Comparison of ENCODE assay signal across 8 mouse cellular contexts in genomic region chr7:45568601-45569473, GRCm38 (mm10). TPM values are rescaled to one million over a fixed set of nuclear protein-coding genes. Genes with fewer than 3 reads are reported as not detected.
A peak's percentile ranks its signal among the peaks of the same experiment; 100 is the strongest.
DNase-seq lines count a peak whose midpoint lies in the region; ATAC-seq lines count a peak whose summit lies in the region.

No protein-coding gene starts in this region.

- no peaks in the 10 kb centered on the region for H3K9me3 ChIP-seq in neural tube, embryonic 11.5 days (ENCODE audit: control insufficient read depth, low read length)
- no peaks in the 10 kb centered on the region for H3K9me3 ChIP-seq in stomach, embryonic 15.5 days

- DNase-seq in neural tube, embryonic 11.5 days (ENCODE audit: low spot score): no peak
- DNase-seq in neural tube, embryonic 10.5 days (ENCODE audit: extremely low spot score, low spot score): no peak
- peak; percentile 52 for DNase-seq in liver
- no peak for DNase-seq in left cerebral cortex, postnatal 10 days (ENCODE audit: extremely low spot score in 1 of 2, low spot score in 2 of 2)
- no peak for DNase-seq in adrenal gland, postnatal 14 days
- no peak for DNase-seq in left cerebral cortex, postnatal 36 days (ENCODE audit: low spot score in 2 of 2)

- intact Hi-C loops in left cerebral cortex, postnatal 10 days (cut with DNase I): no loop called here
- intact Hi-C loops in left cerebral cortex, postnatal 36 days (cut with DNase I): no loop called here

- 84% methylated on average over 10 of the region's 10 CpGs for WGBS in neural tube, embryonic 11.5 days
- 73% methylated on average over 10 of the region's 10 CpGs for WGBS in stomach, embryonic 15.5 days

- H3K27ac ChIP-seq in neural tube, embryonic 11.5 days (ENCODE audit: low read depth, low read length): no peak overlapping the region
- H3K27ac ChIP-seq in stomach, embryonic 15.5 days: peak overlapping the region; percentile 91

- peak overlapping the region; percentile 87 for H3K4me2 ChIP-seq in neural tube, embryonic 11.5 days (ENCODE audit: low read depth)
- peak overlapping the region; percentile 78 for H3K4me2 ChIP-seq in stomach, embryonic 15.5 days

- no peaks in the 10 kb centered on the region for H3K36me3 ChIP-seq in neural tube, embryonic 11.5 days (ENCODE audit: control insufficient read depth, insufficient read depth, low read length)
- H3K36me3 ChIP-seq in stomach, embryonic 15.5 days: no peaks in the 10 kb centered on the region

- H3K27me3 ChIP-seq in neural tube, embryonic 11.5 days (ENCODE audit: control insufficient read depth, insufficient read depth, low read length): no peaks in the 10 kb centered on the region
- no peaks in the 10 kb centered on the region for H3K27me3 ChIP-seq in stomach, embryonic 15.5 days (replicated peaks)

- no peak for ATAC-seq in neural tube, embryonic 11.5 days (ENCODE audit: insufficient read depth, low FRiP score, low TSS enrichment)
- ATAC-seq in erythroid progenitor cell, adult 5-6 weeks (replicated peaks; ENCODE audit: low FRiP score, poor library complexity, severe bottlenecking): peak; percentile 17; the same call in 1 of the 2 replicates
- peak; percentile 2; the same call in 1 of the 2 replicates for ATAC-seq in stomach, embryonic 15.5 days (ENCODE audit: insufficient read depth, low FRiP score, low read depth)

- H3K4me1 ChIP-seq in neural tube, embryonic 11.5 days (ENCODE audit: control insufficient read depth, insufficient read depth, low read length): peaks cover 15% of the 10 kb centered on the region
- H3K4me1 ChIP-seq in stomach, embryonic 15.5 days: peaks cover 24% of the 10 kb centered on the region; the same call in 1 of the 2 replicates

- peak overlapping the region; percentile 37 for H3K4me3 ChIP-seq in neural tube, embryonic 11.5 days (ENCODE audit: low read depth, low read length)
- H3K4me3 ChIP-seq in stomach, embryonic 15.5 days (replicated peaks): peak overlapping the region; percentile 47

- peak overlapping the region; percentile 41 for H3K9ac ChIP-seq in neural tube, embryonic 11.5 days (ENCODE audit: low read length)
- no peak overlapping the region for H3K9ac ChIP-seq in stomach, embryonic 15.5 days

RNA-seq across cellular contexts. Expression of gene Bcat2, which starts 1.1 kb away (rescaled TPM):
- 34.1 and 37.4 TPM in 2 replicates for polyA plus RNA-seq in neural tube, embryonic 11.5 days (2014; fragmentation: Nextera tagmentation; extraction: Ambion mirVana)
- 8.4 and 17.7 TPM in 2 replicates for total RNA-seq in erythroid progenitor cell, adult 5-6 weeks (2015; ENCODE audit: low replicate concordance)
- total RNA-seq in erythroid progenitor cell, adult 5-6 weeks (2017; ENCODE audit: low replicate concordance): 4.0 and 22.0 TPM in 2 replicates
- polyA plus RNA-seq in stomach, embryonic 15.5 days (2015; fragmentation: Nextera tagmentation; extraction: Ambion mirVana): 78.8 and 87.1 TPM in 2 replicates
- 10 to 100 TPM; 20.9 to 21.8 TPM for total RNA-seq in left cerebral cortex, postnatal 10 days (2021)
- 149 and 151 TPM in 2 replicates for total RNA-seq in adrenal gland, postnatal 14 days (2021)
- 10 to 100 TPM; 18.8 to 27.5 TPM for total RNA-seq in left cerebral cortex, postnatal 36 days (2021)

RNA-seq across cellular contexts. Expression of gene Hsd17b14, which starts 14.1 kb away (rescaled TPM):
- 0.78 and 1.1 TPM in 2 replicates for polyA plus RNA-seq in neural tube, embryonic 11.5 days (2014; fragmentation: Nextera tagmentation; extraction: Ambion mirVana)
- total RNA-seq in erythroid progenitor cell, adult 5-6 weeks (2015; ENCODE audit: low replicate concordance): not detected in 2 replicates
- total RNA-seq in erythroid progenitor cell, adult 5-6 weeks (2017; ENCODE audit: low replicate concordance): not detected in 2 replicates
- 2.2 and 3.9 TPM in 2 replicates for polyA plus RNA-seq in stomach, embryonic 15.5 days (2015; fragmentation: Nextera tagmentation; extraction: Ambion mirVana)
- under 1 TPM in 1 of 2 experiments, not detected in 1; 0.93 TPM for total RNA-seq in left cerebral cortex, postnatal 10 days (2021)
- total RNA-seq in adrenal gland, postnatal 14 days (2021): 0.67 and 1.2 TPM in 2 replicates
- under 1 TPM in 1 of 2 experiments, not detected in 1; 0.39 TPM for total RNA-seq in left cerebral cortex, postnatal 36 days (2021)

RNA-seq across cellular contexts. Expression of gene Plekha4, which starts 42.7 kb away (rescaled TPM):
- 1.3 and 2.3 TPM in 2 replicates for polyA plus RNA-seq in neural tube, embryonic 11.5 days (2014; fragmentation: Nextera tagmentation; extraction: Ambion mirVana)
- 7.2 TPM in 1 of 2 replicates, not detected in the other for total RNA-seq in erythroid progenitor cell, adult 5-6 weeks (2015; ENCODE audit: low replicate concordance)
- 0.08 and 0.90 TPM in 2 replicates for total RNA-seq in erythroid progenitor cell, adult 5-6 weeks (2017; ENCODE audit: low replicate concordance)
- 2.9 TPM in 2 replicates for polyA plus RNA-seq in stomach, embryonic 15.5 days (2015; fragmentation: Nextera tagmentation; extraction: Ambion mirVana)
- 1 to 10 TPM; 1.3 to 2.7 TPM for total RNA-seq in left cerebral cortex, postnatal 10 days (2021)
- 3.8 and 6.5 TPM in 2 replicates for total RNA-seq in adrenal gland, postnatal 14 days (2021)
- total RNA-seq in left cerebral cortex, postnatal 36 days (2021): 1 to 10 TPM; 3.7 to 5.2 TPM

RNA-seq across cellular contexts. Expression of gene Ppp1r15a, which starts 42.8 kb away (rescaled TPM):
- 16.0 and 17.7 TPM in 2 replicates for polyA plus RNA-seq in neural tube, embryonic 11.5 days (2014; fragmentation: Nextera tagmentation; extraction: Ambion mirVana)
- total RNA-seq in erythroid progenitor cell, adult 5-6 weeks (2015; ENCODE audit: low replicate concordance): 814 and 867 TPM in 2 replicates
- 569 and 633 TPM in 2 replicates for total RNA-seq in erythroid progenitor cell, adult 5-6 weeks (2017; ENCODE audit: low replicate concordance)
- 21.1 and 36.1 TPM in 2 replicates for polyA plus RNA-seq in stomach, embryonic 15.5 days (2015; fragmentation: Nextera tagmentation; extraction: Ambion mirVana)
- total RNA-seq in left cerebral cortex, postnatal 10 days (2021): 10 to 100 TPM; 25.5 to 28.5 TPM
- 37.3 and 55.7 TPM in 2 replicates for total RNA-seq in adrenal gland, postnatal 14 days (2021)
- total RNA-seq in left cerebral cortex, postnatal 36 days (2021): 10 to 100 TPM; 24.2 to 31.3 TPM

RNA-seq across cellular contexts. Expression of gene Fgf21, which starts 46.5 kb away (rescaled TPM):
- not detected in 2 replicates for polyA plus RNA-seq in neural tube, embryonic 11.5 days (2014; fragmentation: Nextera tagmentation; extraction: Ambion mirVana)
- not detected in 2 replicates for total RNA-seq in erythroid progenitor cell, adult 5-6 weeks (2015; ENCODE audit: low replicate concordance)
- total RNA-seq in erythroid progenitor cell, adult 5-6 weeks (2017; ENCODE audit: low replicate concordance): not detected in 2 replicates
- polyA plus RNA-seq in stomach, embryonic 15.5 days (2015; fragmentation: Nextera tagmentation; extraction: Ambion mirVana): 0.18 and 0.41 TPM in 2 replicates
- total RNA-seq in left cerebral cortex, postnatal 10 days (2021): not detected
- 0.37 TPM in 1 of 2 replicates, not detected in the other for total RNA-seq in adrenal gland, postnatal 14 days (2021)
- not detected for total RNA-seq in left cerebral cortex, postnatal 36 days (2021)
